Mouse (Mus musculus): Measurements from ENCODE around the gene C1qtnf2. TPM values are rescaled to one million over a fixed set of nuclear protein-coding genes. Genes with fewer than 3 reads are reported as not detected.

The C1qtnf2 gene
- 58.0 and 58.9 TPM in 2 replicates for polyA plus RNA-seq (2015; fragmentation: Nextera tagmentation; extraction: Ambion mirVana)

- peak within 1 kb of the TSS; percentile 27 for H3K27ac ChIP-seq
- peak within 1 kb of the TSS; percentile 56 for H3K4me2 ChIP-seq
- 0 out of 2 replicates have a peak, but pooled peaks have one; percentile 37 for ATAC-seq (ENCODE audit: insufficient number of reproducible peaks, low FRiP score, low TSS enrichment, low read depth)
Measured at GRCm38 (mm10) chr11:43474225-43474774, at the start of gene C1qtnf2. TSS of gene C1qtnf2 (plus strand) at chr11:43474276.

GRCm38 (mm10) chr11:43424386-43424785 lies 49.7 kb upstream of the C1qtnf2 start:
- no peak for ATAC-seq (ENCODE audit: insufficient number of reproducible peaks, low FRiP score, low TSS enrichment, low read depth)
- Histone ChIP-seq H3K4me3 (no peak overlapping the region), H3K27me3 (no peaks in the 10 kb centered on the region), H3K27ac (no peak overlapping the region), H3K9me3 (no peaks in the 10 kb centered on the region), H3K4me2 (no peak overlapping the region), H3K9ac (no peak overlapping the region), H3K4me1 (peaks cover 11% of the 10 kb centered on the region), H3K36me3 (peaks cover 13% of the 10 kb centered on the region)
- 75% methylated on average over 5 of the region's 5 CpGs for WGBS

More at GRCm38 (mm10) chr11:43474225-43474774, at the start of gene C1qtnf2:
- no peaks in the 10 kb centered on the region for H3K36me3 ChIP-seq
- H3K9me3 ChIP-seq: no peaks in the 10 kb centered on the region
- peaks cover 22% of the 10 kb centered on the region for H3K4me1 ChIP-seq
- no peaks in the 10 kb centered on the region for H3K27me3 ChIP-seq
- H3K4me3 ChIP-seq: peak within 1 kb of the TSS; percentile 39
- 4% methylated on average over 24 of the region's 24 CpGs for WGBS
- H3K9ac ChIP-seq: 0 out of 2 replicates have a peak within 1 kb of the TSS, but pooled peaks have one; percentile 23

- Histone ChIP-seq H3K36me3 (peaks cover 11% of the 10 kb centered on the region), H3K4me2 (peak overlapping the region; percentile 49), H3K4me3 (peak overlapping the region; percentile 63), H3K9ac (no peak overlapping the region), H3K9me3 (no peaks in the 10 kb centered on the region), H3K27ac (no peak overlapping the region), H3K27me3 (no peaks in the 10 kb centered on the region), H3K4me1 (peaks cover 11% of the 10 kb centered on the region)
- 86% methylated on average over 9 of the region's 9 CpGs for WGBS
- no peak for ATAC-seq (ENCODE audit: insufficient number of reproducible peaks, low FRiP score, low TSS enrichment, low read depth)
Measured at GRCm38 (mm10) chr11:43425166-43425709, 48.8 kb upstream of the C1qtnf2 start.

- peak within 1 kb of the TSS; percentile 61 for H3K9ac ChIP-seq
- peaks cover 11% of the 10 kb centered on the region for H3K4me1 ChIP-seq
- WGBS: 2% methylated on average over 27 of the region's 27 CpGs
- H3K4me3 ChIP-seq: peak within 1 kb of the TSS; percentile 63
- H3K27me3 ChIP-seq: no peaks in the 10 kb centered on the region
- peak within 1 kb of the TSS; percentile 69 for H3K27ac ChIP-seq
- H3K36me3 ChIP-seq: peaks cover 8% of the 10 kb centered on the region; the same call in 1 of the 2 replicates
- peak; percentile 87; the same call in 1 of the 2 replicates for ATAC-seq (ENCODE audit: insufficient number of reproducible peaks, low FRiP score, low TSS enrichment, low read depth)
- no peaks in the 10 kb centered on the region for H3K9me3 ChIP-seq
- H3K4me2 ChIP-seq: peak within 1 kb of the TSS; percentile 49
Measured at GRCm38 (mm10) chr11:43425824-43426413, 48.2 kb upstream of the C1qtnf2 start, which contains the start of gene Pttg1. TSS of gene Pttg1 (minus strand) at chr11:43426251.

- no peaks in the 10 kb centered on the region for H3K9me3 ChIP-seq
- H3K27me3 ChIP-seq: no peaks in the 10 kb centered on the region
- H3K27ac ChIP-seq: peak overlapping the region; percentile 69
- no peak; the same call in 1 of the 2 replicates for ATAC-seq (ENCODE audit: insufficient number of reproducible peaks, low FRiP score, low TSS enrichment, low read depth)
- 20% methylated on average over 7 of the region's 7 CpGs for WGBS
- peak overlapping the region; percentile 49 for H3K4me2 ChIP-seq
- H3K36me3 ChIP-seq: peaks cover 7% of the 10 kb centered on the region; the same call in 1 of the 2 replicates
- H3K4me3 ChIP-seq: peak overlapping the region; percentile 63
- H3K9ac ChIP-seq: no peak overlapping the region
- peaks cover 11% of the 10 kb centered on the region for H3K4me1 ChIP-seq
Measured at GRCm38 (mm10) chr11:43426414-43426884, 47.6 kb upstream of the C1qtnf2 start.

GRCm38 (mm10) chr11:43433254-43434023 lies 40.6 kb upstream of the C1qtnf2 start, which contains the start of gene Slu7:
TSS of gene Slu7 (plus strand) at chr11:43433744.
- no peak within 1 kb of the TSS for H3K27ac ChIP-seq
- WGBS: 8% methylated on average over 38 of the region's 38 CpGs

GRCm38 (mm10) chr11:43434024-43434407 lies 40.1 kb upstream of the C1qtnf2 start:
- Histone ChIP-seq H3K4me3 (peak overlapping the region; percentile 86), H3K36me3 (peaks cover 18% of the 10 kb centered on the region), H3K9me3 (no peaks in the 10 kb centered on the region), H3K9ac (peak overlapping the region; percentile 79), H3K27me3 (no peaks in the 10 kb centered on the region), H3K4me2 (peak overlapping the region; percentile 56), H3K27ac (no peak overlapping the region), H3K4me1 (peaks cover 6% of the 10 kb centered on the region)
- 0 out of 2 replicates have a peak, but pooled peaks have one; percentile 14 for ATAC-seq (ENCODE audit: insufficient number of reproducible peaks, low FRiP score, low TSS enrichment, low read depth)
- WGBS: 1% methylated on average over 9 of the region's 9 CpGs

More at GRCm38 (mm10) chr11:43433254-43434023, 40.6 kb upstream of the C1qtnf2 start, which contains the start of gene Slu7:
- H3K4me1 ChIP-seq: peaks cover 6% of the 10 kb centered on the region
- H3K4me2 ChIP-seq: peak within 1 kb of the TSS; percentile 56
- peak within 1 kb of the TSS; percentile 79 for H3K9ac ChIP-seq
- H3K4me3 ChIP-seq: peak within 1 kb of the TSS; percentile 86
- no peaks in the 10 kb centered on the region for H3K27me3 ChIP-seq
- H3K9me3 ChIP-seq: no peaks in the 10 kb centered on the region
- H3K36me3 ChIP-seq: peaks cover 12% of the 10 kb centered on the region
- ATAC-seq (ENCODE audit: insufficient number of reproducible peaks, low FRiP score, low TSS enrichment, low read depth): peak; percentile 63; the same call in 1 of the 2 replicates

- H3K27ac ChIP-seq: no peak overlapping the region
- H3K36me3 ChIP-seq: peaks cover 88% of the 10 kb centered on the region
- no peak overlapping the region for H3K9ac ChIP-seq
- H3K4me2 ChIP-seq: no peak overlapping the region
- no peak overlapping the region for H3K4me3 ChIP-seq
- H3K9me3 ChIP-seq: no peaks in the 10 kb centered on the region
- no peaks in the 10 kb centered on the region for H3K4me1 ChIP-seq
- H3K27me3 ChIP-seq: no peaks in the 10 kb centered on the region
- 93% methylated on average over 10 of the region's 10 CpGs for WGBS
- ATAC-seq (ENCODE audit: insufficient number of reproducible peaks, low FRiP score, low TSS enrichment, low read depth): no peak
Measured at GRCm38 (mm10) chr11:43441121-43441520, 33.0 kb upstream of the C1qtnf2 start.

GRCm38 (mm10) chr11:43443183-43443582 lies 30.9 kb upstream of the C1qtnf2 start:
- no peaks in the 10 kb centered on the region for H3K9me3 ChIP-seq
- peaks cover 94% of the 10 kb centered on the region for H3K36me3 ChIP-seq
- 90% methylated on average over 13 of the region's 13 CpGs for WGBS
- no peak overlapping the region for H3K4me2 ChIP-seq
- no peaks in the 10 kb centered on the region for H3K27me3 ChIP-seq
- H3K4me3 ChIP-seq: no peak overlapping the region
- no peak overlapping the region for H3K27ac ChIP-seq
- H3K9ac ChIP-seq: no peak overlapping the region
- no peak for ATAC-seq (ENCODE audit: insufficient number of reproducible peaks, low FRiP score, low TSS enrichment, low read depth)
- H3K4me1 ChIP-seq: no peaks in the 10 kb centered on the region

- Histone ChIP-seq H3K27me3 (no peaks in the 10 kb centered on the region), H3K4me1 (no peaks in the 10 kb centered on the region), H3K4me2 (no peak overlapping the region), H3K36me3 (peaks cover 29% of the 10 kb centered on the region), H3K27ac (no peak overlapping the region), H3K9me3 (no peaks in the 10 kb centered on the region), H3K9ac (no peak overlapping the region), H3K4me3 (no peak overlapping the region)
- WGBS: 72% methylated on average over 2 of the region's 2 CpGs
- no peak for ATAC-seq (ENCODE audit: insufficient number of reproducible peaks, low FRiP score, low TSS enrichment, low read depth)
Measured at GRCm38 (mm10) chr11:43449916-43450315, 24.2 kb upstream of the C1qtnf2 start.

- H3K4me2 ChIP-seq: no peak overlapping the region
- ATAC-seq (ENCODE audit: insufficient number of reproducible peaks, low FRiP score, low TSS enrichment, low read depth): no peak
- H3K27me3 ChIP-seq: no peaks in the 10 kb centered on the region
- WGBS: 64% methylated on average over 4 of the region's 4 CpGs
- H3K27ac ChIP-seq: no peak overlapping the region
- no peaks in the 10 kb centered on the region for H3K9me3 ChIP-seq
- no peak overlapping the region for H3K9ac ChIP-seq
- no peaks in the 10 kb centered on the region for H3K4me1 ChIP-seq
- peaks cover 15% of the 10 kb centered on the region for H3K36me3 ChIP-seq
- H3K4me3 ChIP-seq: no peak overlapping the region
Measured at GRCm38 (mm10) chr11:43451322-43451721, 22.8 kb upstream of the C1qtnf2 start.
